Mouse (Mus musculus): ENCODE measurements around the gene Tnni3k. TPM values are rescaled to one million over a fixed set of nuclear protein-coding genes. Genes with fewer than 3 reads are reported as not detected.

The Tnni3k gene
- 0.09 and 0.10 TPM in 2 replicates for polyA plus RNA-seq (2015; fragmentation: Nextera tagmentation; extraction: Ambion mirVana)

- H3K4me2 ChIP-seq (replicated peaks), result no peak within 1 kb of the TSS
- H3K9ac ChIP-seq (replicated peaks), result no peak within 1 kb of the TSS
- no peak for ATAC-seq (replicated peaks)
- no peaks in the 10 kb centered on the region for H3K36me3 ChIP-seq
- WGBS, result 86% methylated on average over 6 of the region's 6 CpGs
- no peak within 1 kb of the TSS for H3K27ac ChIP-seq (replicated peaks)
- H3K27me3 ChIP-seq, result no peaks in the 10 kb centered on the region
- H3K9me3 ChIP-seq, result no peaks in the 10 kb centered on the region
- no peaks in the 10 kb centered on the region for H3K4me1 ChIP-seq
- no peak within 1 kb of the TSS for H3K4me3 ChIP-seq
Measured at GRCm38 (mm10) chr3:155055231-155055916, at the start of gene Tnni3k. Gene Tnni3k (minus strand): TSS chr3:155055407.

GRCm38 (mm10) chr3:155099266-155099665 is 44.1 kb upstream of the Tnni3k start:
- no peak for ATAC-seq (replicated peaks)
- no peaks in the 10 kb centered on the region for H3K9me3 ChIP-seq
- H3K4me3 ChIP-seq, result no peak overlapping the region
- no peak overlapping the region for H3K4me2 ChIP-seq (replicated peaks)
- H3K9ac ChIP-seq (replicated peaks), result no peak overlapping the region
- WGBS, result 85% methylated on average over 1 of the region's 1 CpGs
- no peaks in the 10 kb centered on the region for H3K36me3 ChIP-seq
- no peak overlapping the region for H3K27ac ChIP-seq (replicated peaks)
- H3K4me1 ChIP-seq, result no peaks in the 10 kb centered on the region
- no peaks in the 10 kb centered on the region for H3K27me3 ChIP-seq

- peak within 1 kb of the TSS; percentile 70 for H3K4me2 ChIP-seq (replicated peaks)
Measured at GRCm38 (mm10) chr3:155093116-155093956, 38.1 kb upstream of the Tnni3k start, which contains the start of the genes Fpgt and Lrriq3. Gene Fpgt (minus strand): TSS chr3:155093403. Gene Lrriq3 (plus strand): TSS chr3:155093434.

GRCm38 (mm10) chr3:155092081-155092480 is 36.9 kb upstream of the Tnni3k start:
- ATAC-seq (replicated peaks), result no peak
- WGBS, result 95% methylated on average over 6 of the region's 6 CpGs
- Histone ChIP-seq H3K9ac (replicated peaks) (no peak overlapping the region), H3K27me3 (no peaks in the 10 kb centered on the region), H3K36me3 (peaks cover 8% of the 10 kb centered on the region), H3K4me3 (peak overlapping the region; percentile 55), H3K4me2 (replicated peaks) (peak overlapping the region; percentile 70; the same call in 1 of the 2 replicates), H3K9me3 (no peaks in the 10 kb centered on the region), H3K4me1 (peaks cover 3% of the 10 kb centered on the region), H3K27ac (replicated peaks) (no peak overlapping the region)

More at GRCm38 (mm10) chr3:155093116-155093956, 38.1 kb upstream of the Tnni3k start, which contains the start of the genes Fpgt and Lrriq3:
- no peaks in the 10 kb centered on the region for H3K36me3 ChIP-seq
- H3K9me3 ChIP-seq, result no peaks in the 10 kb centered on the region
- H3K27me3 ChIP-seq, result no peaks in the 10 kb centered on the region
- H3K4me1 ChIP-seq, result peaks cover 3% of the 10 kb centered on the region
- H3K4me3 ChIP-seq, result peak within 1 kb of the TSS; percentile 55
- H3K27ac ChIP-seq (replicated peaks), result peak within 1 kb of the TSS; percentile 90
- under 1% methylated on average over 45 of the region's 47 CpGs for WGBS
- H3K9ac ChIP-seq (replicated peaks), result peak within 1 kb of the TSS; percentile 74
- peak; percentile 99 for ATAC-seq (replicated peaks)

GRCm38 (mm10) chr3:155077908-155078307 is 22.7 kb upstream of the Tnni3k start:
- 86% methylated on average over 4 of the region's 4 CpGs for WGBS
- H3K9ac ChIP-seq (replicated peaks), result no peak overlapping the region
- no peak for ATAC-seq (replicated peaks)

GRCm38 (mm10) chr3:155059449-155059822 is 4.2 kb upstream of the Tnni3k start:
- Histone ChIP-seq H3K27me3 (no peaks in the 10 kb centered on the region), H3K27ac (replicated peaks) (no peak overlapping the region), H3K4me1 (no peaks in the 10 kb centered on the region), H3K4me2 (replicated peaks) (no peak overlapping the region), H3K9ac (replicated peaks) (no peak overlapping the region), H3K9me3 (no peaks in the 10 kb centered on the region), H3K36me3 (no peaks in the 10 kb centered on the region), H3K4me3 (no peak overlapping the region)
- ATAC-seq (replicated peaks), result no peak

More at GRCm38 (mm10) chr3:155077908-155078307, 22.7 kb upstream of the Tnni3k start:
- no peaks in the 10 kb centered on the region for H3K4me1 ChIP-seq
- no peaks in the 10 kb centered on the region for H3K27me3 ChIP-seq
- H3K9me3 ChIP-seq, result no peaks in the 10 kb centered on the region
- H3K27ac ChIP-seq (replicated peaks), result no peak overlapping the region
- H3K4me3 ChIP-seq, result no peak overlapping the region
- H3K4me2 ChIP-seq (replicated peaks), result no peak overlapping the region
- H3K36me3 ChIP-seq, result no peaks in the 10 kb centered on the region

GRCm38 (mm10) chr3:155058800-155059448 is 3.7 kb upstream of the Tnni3k start:
- no peak for ATAC-seq (replicated peaks)
- no peak overlapping the region for H3K4me2 ChIP-seq (replicated peaks)
- WGBS, result 77% methylated on average over 6 of the region's 6 CpGs
- no peak overlapping the region for H3K27ac ChIP-seq (replicated peaks)
- H3K9ac ChIP-seq (replicated peaks), result no peak overlapping the region
- H3K4me3 ChIP-seq, result no peak overlapping the region
- H3K36me3 ChIP-seq, result no peaks in the 10 kb centered on the region
- H3K9me3 ChIP-seq, result no peaks in the 10 kb centered on the region
- no peaks in the 10 kb centered on the region for H3K27me3 ChIP-seq
- H3K4me1 ChIP-seq, result no peaks in the 10 kb centered on the region

- no peak for ATAC-seq (replicated peaks)
- Histone ChIP-seq H3K4me1 (no peaks in the 10 kb centered on the region), H3K36me3 (no peaks in the 10 kb centered on the region), H3K9me3 (no peaks in the 10 kb centered on the region), H3K4me3 (no peak overlapping the region), H3K9ac (replicated peaks) (no peak overlapping the region), H3K27ac (replicated peaks) (no peak overlapping the region), H3K4me2 (replicated peaks) (no peak overlapping the region), H3K27me3 (no peaks in the 10 kb centered on the region)
Measured at GRCm38 (mm10) chr3:155057566-155057965, 2.4 kb upstream of the Tnni3k start.

GRCm38 (mm10) chr3:155056606-155057005 is 1.4 kb upstream of the Tnni3k start:
- Histone ChIP-seq H3K4me1 (no peaks in the 10 kb centered on the region), H3K9ac (replicated peaks) (no peak overlapping the region), H3K36me3 (no peaks in the 10 kb centered on the region), H3K4me3 (no peak overlapping the region), H3K27me3 (no peaks in the 10 kb centered on the region), H3K27ac (replicated peaks) (no peak overlapping the region), H3K4me2 (replicated peaks) (no peak overlapping the region), H3K9me3 (no peaks in the 10 kb centered on the region)
- no peak for ATAC-seq (replicated peaks)

GRCm38 (mm10) chr3:155053189-155053588 is 2.0 kb downstream of the Tnni3k start:
- no peak overlapping the region for H3K4me2 ChIP-seq (replicated peaks)
- no peaks in the 10 kb centered on the region for H3K27me3 ChIP-seq
- no peaks in the 10 kb centered on the region for H3K36me3 ChIP-seq
- no peaks in the 10 kb centered on the region for H3K9me3 ChIP-seq
- ATAC-seq (replicated peaks), result no peak
- no peak overlapping the region for H3K27ac ChIP-seq (replicated peaks)
- no peak overlapping the region for H3K9ac ChIP-seq (replicated peaks)
- 76% methylated on average over 1 of the region's 1 CpGs for WGBS
- no peak overlapping the region for H3K4me3 ChIP-seq
- H3K4me1 ChIP-seq, result no peaks in the 10 kb centered on the region

- H3K27ac ChIP-seq (replicated peaks), result no peak overlapping the region
- no peaks in the 10 kb centered on the region for H3K9me3 ChIP-seq
- no peaks in the 10 kb centered on the region for H3K4me1 ChIP-seq
- no peak overlapping the region for H3K4me2 ChIP-seq (replicated peaks)
- H3K36me3 ChIP-seq, result no peaks in the 10 kb centered on the region
- no peaks in the 10 kb centered on the region for H3K27me3 ChIP-seq
- H3K4me3 ChIP-seq, result no peak overlapping the region
- no peak overlapping the region for H3K9ac ChIP-seq (replicated peaks)
- ATAC-seq (replicated peaks), result no peak
Measured at GRCm38 (mm10) chr3:155052021-155052420, 3.2 kb downstream of the Tnni3k start.
